Mouse (Mus musculus) kidney, adult 2 months (tissue): ENCODE measurements around the gene Zdhhc12. TPM values are rescaled to one million over a fixed set of nuclear protein-coding genes. Genes with fewer than 3 reads are reported as not detected.
"Not testable (repeated sequence)": the region's sequence is repeated elsewhere in the genome, so short reads cannot be mapped to it uniquely, and the experiment has no call there.

Experiments
- DNase-seq: peaks from one replicate; pipeline ENCODE4 v3.0.0; 2021
- H3K27ac ChIP-seq: fragments of 200-500 bp; 2 replicates; pipeline ENCODE4 v1.5.1; 2012; ENCODE audit warnings: low read depth, low read length, control low read depth, inconsistent platforms; ENCODE audit not compliant: insufficient read depth
- H3K27me3 ChIP-seq: fragments of 200-500 bp; replicated peaks from 2 replicates; pipeline ENCODE4 v1.6.1; 2012; ENCODE audit warnings: mild to moderate bottlenecking, moderate library complexity, low read length, inconsistent platforms; ENCODE audit not compliant: control insufficient read depth, insufficient read depth
- H3K36me3 ChIP-seq: fragments of 200-500 bp; 2 replicates; pipeline ENCODE4 v1.6.1; 2012; ENCODE audit warnings: mild to moderate bottlenecking, moderate library complexity, low read length, inconsistent platforms; ENCODE audit not compliant: control insufficient read depth, insufficient read depth
- H3K4me1 ChIP-seq: fragments of 200-500 bp; 2 replicates; pipeline ENCODE4 v1.6.1; 2011; ENCODE audit warnings: low read length; ENCODE audit not compliant: control insufficient read depth, insufficient read depth
- H3K4me3 ChIP-seq: fragments of 200-500 bp; 2 replicates; pipeline ENCODE4 v1.5.1; 2011; ENCODE audit warnings: mild to moderate bottlenecking, low read depth, low read length, control low read depth; ENCODE audit not compliant: insufficient read depth
- CTCF ChIP-seq: fragments of 200-500 bp; conservative IDR thresholded peaks from 2 replicates; pipeline ENCODE4 v1.5.1; 2011; ENCODE audit warnings: low read depth, mild to moderate bottlenecking, control low read depth, low read length, moderate library complexity, mixed read lengths; ENCODE audit not compliant: insufficient read depth, insufficient read length
- POLR2A ChIP-seq: fragments of 200-500 bp; IDR thresholded peaks from one replicate; pipeline ENCODE4 v1.6.1; 2011; ENCODE audit warnings: low read depth, low read length, control low read depth
- WGBS: fragments of 180-500 bp; shearing (Covaris S2); methylation state at CpG from one replicate; pipeline ENCODE4 v1.1.7; 2018; 5-methylcytosine and 5-hydroxymethylcytosine counted together
- polyA plus RNA-seq: library from polyadenylated mRNA; depleted of rRNA; stranded (reverse); fragments of >200 nt; gene quantifications from 2 replicates; pipeline ENCODE4 v1.2.3, GENCODE M21; 2012

Zdhhc12 gene
- polyA plus RNA-seq, 1 experiment, result 49.0 TPM

DNA sequence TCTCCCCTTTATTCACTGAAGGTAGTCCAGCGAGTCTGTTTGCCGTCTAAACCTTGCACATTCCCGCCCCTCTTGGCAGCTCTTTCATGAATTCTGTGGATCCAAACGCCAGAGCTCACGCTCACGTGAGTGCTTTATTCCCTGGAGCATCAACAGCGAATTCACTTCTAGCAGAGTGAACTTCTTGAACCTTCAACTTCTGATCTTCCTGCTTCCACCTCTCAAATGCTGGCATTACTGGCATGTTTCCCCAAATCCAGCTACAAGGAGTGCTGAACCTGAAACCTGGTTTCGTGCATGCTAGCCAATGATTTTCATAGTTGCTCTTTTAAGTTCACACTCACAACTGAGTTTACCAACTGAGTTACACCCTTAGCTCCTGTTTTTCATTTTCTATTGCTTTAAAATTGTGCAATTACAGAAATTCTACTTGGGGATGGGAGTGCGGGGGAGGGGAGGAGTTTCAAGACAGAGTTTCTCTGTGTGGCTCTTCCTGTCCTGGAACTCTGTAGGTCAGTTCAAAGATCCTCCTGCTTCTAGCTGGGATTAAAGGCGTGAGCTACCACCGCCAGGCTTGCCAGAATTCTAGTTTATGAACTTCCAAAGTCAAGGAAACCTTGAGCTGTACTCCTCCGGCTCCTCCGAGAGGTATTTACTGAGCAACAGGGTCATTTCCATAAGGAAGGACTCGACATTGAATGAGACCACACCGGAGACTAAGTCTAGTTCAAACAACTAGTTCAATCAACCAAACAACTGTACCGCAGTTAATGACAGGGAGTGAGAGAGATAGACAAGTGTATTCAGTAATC lies 39.6 kb upstream of the Zdhhc12 start:
- Histone ChIP-seq H3K4me3 (peak overlapping the region; percentile 61), H3K4me1 (peaks cover 31% of the 10 kb centered on the region), H3K27me3 (no peaks in the 10 kb centered on the region), H3K36me3 (peaks cover 4% of the 10 kb centered on the region; the same call in 1 of the 2 replicates), H3K27ac (peak overlapping the region; percentile 94)
- TF ChIP-seq POLR2A, result no peak
- TF ChIP-seq CTCF, result no peak
- 3% methylated on average over 16 of the region's 16 CpGs for WGBS
- peak; percentile 96 for DNase-seq

DNA sequence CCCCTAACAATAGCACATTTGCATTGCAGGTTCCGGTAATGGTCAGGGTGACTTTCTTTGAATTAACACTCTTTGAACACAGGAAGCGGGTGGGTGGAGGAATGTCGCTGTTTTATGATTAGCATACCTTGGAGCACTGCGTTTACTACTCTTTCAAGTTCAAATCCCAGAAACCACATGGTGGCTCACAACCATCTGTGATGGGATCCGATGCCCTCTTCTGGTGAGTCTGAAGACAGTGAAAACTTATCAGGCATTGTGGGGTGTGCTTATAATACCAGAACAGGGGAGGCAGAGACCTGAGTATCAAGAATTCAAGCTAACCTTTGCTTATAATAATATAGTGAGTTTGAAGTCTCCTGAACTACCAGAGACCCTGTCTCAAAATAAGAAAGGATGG lies 37.8 kb upstream of the Zdhhc12 start:
- H3K27ac ChIP-seq, DNase-seq, H3K27me3 ChIP-seq, H3K36me3 ChIP-seq, H3K4me3 ChIP-seq: not testable (repeated sequence)
- H3K4me1 ChIP-seq, result peaks cover 24% of the 10 kb centered on the region; the same call in 1 of the 2 replicates
- WGBS, result 52% methylated on average over 5 of the region's 5 CpGs

DNA sequence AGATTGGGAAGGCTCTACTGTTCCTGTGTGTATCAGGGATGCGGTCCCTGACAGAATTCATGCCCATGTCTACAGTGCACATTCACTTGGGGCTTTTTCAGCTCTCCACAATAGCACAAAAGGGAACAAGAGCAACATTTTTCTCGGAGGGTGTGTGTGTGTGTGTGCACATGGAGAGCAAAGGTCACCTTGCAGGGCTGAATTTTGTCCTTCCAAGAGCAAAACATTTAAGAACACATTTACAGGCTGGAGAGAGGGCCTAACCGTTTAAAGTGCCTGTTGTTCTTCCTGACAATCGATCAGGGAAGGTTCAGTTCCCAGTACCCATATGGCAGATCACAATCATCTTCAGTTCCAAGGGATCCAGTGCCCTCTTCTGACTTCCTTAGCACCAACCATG lies 36.7 kb upstream of the Zdhhc12 start:
- DNase-seq, result peak; percentile 78
- peak overlapping the region; percentile 79; the same call in 1 of the 2 replicates for H3K27ac ChIP-seq
- TF ChIP-seq POLR2A, result no peak
- TF ChIP-seq CTCF, result no peak
- no peak overlapping the region for H3K4me3 ChIP-seq
- WGBS, result 48% methylated on average over 4 of the region's 4 CpGs
- H3K27me3 ChIP-seq, result no peaks in the 10 kb centered on the region
- H3K36me3 ChIP-seq, result no peaks in the 10 kb centered on the region
- H3K4me1 ChIP-seq, result peaks cover 15% of the 10 kb centered on the region; the same call in 1 of the 2 replicates

DNA sequence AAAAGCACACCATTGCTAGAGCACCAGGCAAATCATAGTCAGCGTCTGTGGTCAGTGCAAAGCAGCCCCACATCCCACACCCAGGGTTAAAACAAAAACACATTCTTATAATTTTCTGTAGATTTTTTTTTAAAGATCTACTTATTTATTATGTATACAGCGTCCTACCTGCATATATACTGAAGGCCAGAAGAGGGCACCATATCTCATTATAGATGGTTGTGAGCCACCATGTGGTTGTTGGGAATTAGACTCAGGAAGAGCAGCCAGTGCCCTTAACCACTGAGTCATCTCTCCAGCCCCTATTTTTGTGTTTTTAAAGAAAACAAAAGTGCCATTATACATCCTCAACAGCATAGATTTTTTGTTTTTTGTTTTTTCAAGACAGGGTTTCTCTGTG lies 35.3 kb upstream of the Zdhhc12 start:
- 25% methylated on average over 2 of the region's 2 CpGs for WGBS
- TF ChIP-seq CTCF, result peak; percentile 38; the same call in 1 of the 2 replicates
- TF ChIP-seq POLR2A, result no peak
- Histone ChIP-seq H3K27ac (no peak overlapping the region), H3K4me1 (peaks cover 20% of the 10 kb centered on the region; the same call in 1 of the 2 replicates), H3K36me3 (no peaks in the 10 kb centered on the region), H3K4me3 (no peak overlapping the region), H3K27me3 (no peaks in the 10 kb centered on the region)
- DNase-seq, result peak; percentile 74

DNA sequence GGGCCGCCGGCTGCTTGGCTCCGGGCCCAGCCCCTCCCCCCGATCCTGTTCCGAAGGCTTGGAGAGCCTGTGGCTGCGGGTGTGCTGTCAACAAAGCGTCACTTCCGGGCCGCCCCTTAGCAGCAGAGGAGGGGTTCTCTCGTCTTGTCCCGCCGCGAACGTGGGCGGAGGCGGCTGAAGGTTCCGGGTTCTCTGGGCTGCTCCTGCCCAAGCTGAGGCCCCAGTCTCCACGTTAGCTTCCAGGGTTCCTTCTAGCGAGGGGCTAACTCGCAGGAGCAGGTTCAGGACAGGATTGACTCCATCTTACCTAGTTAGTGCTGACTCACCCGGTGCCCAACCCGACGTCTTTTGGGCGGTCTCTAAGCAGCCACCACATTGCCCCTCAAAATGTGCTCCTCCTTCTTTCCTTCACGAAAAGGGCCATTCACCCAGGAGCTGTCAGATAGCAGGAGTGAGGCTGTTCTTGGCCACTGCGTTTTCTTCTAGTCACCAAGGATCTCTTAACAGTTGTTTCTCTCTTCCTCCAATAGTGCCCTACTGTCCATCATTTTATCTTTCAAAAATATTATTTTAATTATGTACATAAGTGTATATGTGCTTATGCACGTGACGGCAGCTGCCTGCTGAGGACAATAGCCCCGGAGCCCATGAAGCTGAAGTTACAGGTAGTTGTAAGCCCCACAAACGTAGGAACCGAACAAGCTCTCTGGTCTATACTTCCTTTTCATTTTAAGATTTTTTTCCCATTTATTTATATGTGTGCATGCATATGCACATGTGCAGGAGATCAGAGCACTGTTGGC lies 31.2 kb upstream of the Zdhhc12 start, which contains the start of gene Zer1:
TSS of gene Zer1 (minus strand) at position 114 of the 803 bp plus-strand sequence.
- Histone ChIP-seq H3K4me1 (peaks cover 19% of the 10 kb centered on the region; the same call in 1 of the 2 replicates), H3K27me3 (no peaks in the 10 kb centered on the region), H3K27ac (peak within 1 kb of the TSS; percentile 94), H3K4me3 (peak within 1 kb of the TSS; percentile 73), H3K36me3 (no peaks in the 10 kb centered on the region)
- 10% methylated on average over 31 of the region's 31 CpGs for WGBS
- TF ChIP-seq POLR2A (peak; percentile 69), CTCF (no peak)
- peak; percentile 98 for DNase-seq

DNA sequence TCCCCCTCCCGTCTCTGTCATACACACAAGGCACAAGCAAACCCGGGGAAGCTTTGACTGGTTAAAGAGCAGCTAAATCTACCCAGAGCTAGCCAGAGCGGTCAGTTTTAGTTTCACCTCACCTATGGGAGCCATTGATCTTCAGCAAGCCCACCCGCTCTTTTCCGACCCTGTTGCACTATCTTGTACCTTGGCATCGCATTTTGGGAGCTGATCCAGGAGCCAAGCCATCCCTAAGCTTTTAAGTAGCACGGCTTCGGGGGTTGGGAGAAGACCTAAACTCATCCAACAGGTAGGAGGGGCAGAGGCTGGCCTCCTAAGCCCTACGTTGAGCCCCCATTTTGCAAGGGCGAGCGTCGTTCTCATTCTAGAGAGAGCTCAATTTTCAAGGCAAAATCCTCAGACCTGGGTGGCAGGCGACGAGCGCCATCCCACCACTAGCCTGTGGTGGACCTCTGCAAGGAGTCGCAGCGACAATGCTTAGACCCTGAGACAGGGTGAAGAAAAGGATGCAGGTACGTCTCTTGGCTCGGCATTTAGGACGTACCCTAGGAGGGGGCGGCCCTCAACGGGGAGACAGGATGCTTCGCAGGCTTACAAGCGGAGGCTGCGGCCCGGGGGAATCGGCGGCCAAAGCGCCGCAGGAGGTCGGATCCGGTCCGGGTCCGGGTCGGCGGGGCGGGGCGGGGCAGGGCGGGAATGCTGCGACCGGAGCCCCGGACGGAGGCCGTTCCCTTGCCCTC lies 30.5 kb upstream of the Zdhhc12 start:
- TF ChIP-seq CTCF, result no peak
- no peak for TF ChIP-seq POLR2A
- peaks cover 17% of the 10 kb centered on the region; the same call in 1 of the 2 replicates for H3K4me1 ChIP-seq
- H3K27ac ChIP-seq, result peak overlapping the region; percentile 72
- H3K36me3 ChIP-seq, result no peaks in the 10 kb centered on the region
- DNase-seq, result peak; percentile 34
- WGBS, result 2% methylated on average over 44 of the region's 44 CpGs
- H3K27me3 ChIP-seq, result no peaks in the 10 kb centered on the region
- peak overlapping the region; percentile 73 for H3K4me3 ChIP-seq
